Mouse (Mus musculus): ENCODE results near the gene Ptpn4. TPM values are rescaled to one million over a fixed set of nuclear protein-coding genes. Genes with fewer than 3 reads are reported as not detected.

Ptpn4 gene
- polyA plus RNA-seq, 1 experiment from 2014 or later: 10.9 TPM

DNA sequence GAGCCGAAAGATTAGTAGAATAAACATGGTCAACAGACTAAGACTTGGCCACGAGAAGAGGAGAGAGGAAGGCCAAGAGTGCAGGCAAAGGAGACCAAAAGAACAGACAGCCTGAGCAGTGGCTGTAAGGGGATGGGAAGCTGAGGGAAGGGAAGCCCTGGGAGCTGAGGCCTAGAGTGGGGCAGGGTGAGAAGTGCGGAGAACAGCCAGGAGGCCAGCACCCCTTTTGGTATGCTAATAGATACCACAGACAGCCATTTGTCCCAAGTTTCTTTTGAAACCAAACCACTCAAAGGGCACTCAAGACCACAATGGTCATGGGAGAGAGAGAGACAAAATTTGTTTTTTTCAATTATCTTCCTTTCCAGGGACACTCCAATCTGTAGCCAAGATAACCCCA is 202.7 kb downstream of the Ptpn4 start:
- ATAC-seq: no peak
- no peak overlapping the region for H3K4me3 ChIP-seq
- no peak overlapping the region for H3K27ac ChIP-seq
- no peaks in the 10 kb centered on the region; the same call in 1 of the 2 replicates for H3K4me1 ChIP-seq
- H3K9ac ChIP-seq: no peak overlapping the region
- H3K36me3 ChIP-seq (ENCODE audit: poor library complexity, severe bottlenecking): peaks cover 18% of the 10 kb centered on the region
- 49% methylated on average over 3 of the region's 3 CpGs for WGBS
- H3K27me3 ChIP-seq: no peaks in the 10 kb centered on the region
- no peaks in the 10 kb centered on the region for H3K9me3 ChIP-seq (replicated peaks)
- no peak overlapping the region for H3K4me2 ChIP-seq

DNA sequence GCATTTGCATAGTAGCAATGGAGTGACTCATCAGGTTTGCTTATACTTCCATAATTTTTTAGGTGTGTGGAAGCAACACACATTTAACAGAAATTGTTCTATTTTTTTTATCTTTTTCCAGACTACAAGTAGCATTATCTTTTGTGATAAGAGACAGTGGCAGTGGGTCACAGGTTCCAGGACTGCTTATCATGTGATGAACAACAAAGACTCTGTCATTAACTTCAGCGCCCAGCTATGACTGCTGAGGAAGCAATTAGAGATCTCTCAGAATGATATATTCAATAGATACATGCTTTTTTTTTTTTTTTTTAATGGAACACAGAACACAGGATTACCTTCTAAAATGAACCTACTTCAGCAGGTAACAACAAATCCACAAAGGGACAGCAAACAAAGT is 207.0 kb downstream of the Ptpn4 start:
- H3K4me1 ChIP-seq: peaks cover 4% of the 10 kb centered on the region; the same call in 1 of the 2 replicates
- H3K9ac ChIP-seq: no peak overlapping the region
- 81% methylated on average over 1 of the region's 1 CpGs for WGBS
- peaks cover 16% of the 10 kb centered on the region for H3K36me3 ChIP-seq (ENCODE audit: poor library complexity, severe bottlenecking)
- no peak overlapping the region for H3K4me3 ChIP-seq
- no peaks in the 10 kb centered on the region for H3K27me3 ChIP-seq
- no peak for ATAC-seq
- H3K27ac ChIP-seq: no peak overlapping the region
- no peaks in the 10 kb centered on the region for H3K9me3 ChIP-seq (replicated peaks)
- no peak overlapping the region for H3K4me2 ChIP-seq

DNA sequence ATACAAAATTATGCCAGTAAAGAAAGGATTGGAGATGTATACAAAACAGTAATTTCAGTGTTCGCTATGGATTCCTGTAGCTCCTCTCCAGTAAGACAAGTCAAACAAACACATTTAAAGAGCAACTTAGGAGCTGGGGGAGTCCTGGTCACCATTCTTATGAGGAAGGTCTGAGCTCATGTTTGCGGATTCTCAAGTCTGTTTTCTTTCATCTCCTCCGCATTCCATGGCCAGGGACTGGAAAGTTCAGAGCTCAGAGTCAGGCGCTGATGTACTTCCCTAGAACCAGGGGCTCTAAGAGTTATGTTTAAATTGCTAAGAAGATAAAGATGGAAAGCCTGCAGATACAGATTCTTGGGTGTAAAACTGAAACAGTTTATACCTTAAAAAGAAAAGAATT is 210.6 kb downstream of the Ptpn4 start:
- Histone ChIP-seq H3K4me3 (no peak overlapping the region), H3K4me2 (no peak overlapping the region), H3K27ac (no peak overlapping the region), H3K4me1 (peaks cover 12% of the 10 kb centered on the region; the same call in 1 of the 2 replicates), H3K27me3 (no peaks in the 10 kb centered on the region), H3K9ac (no peak overlapping the region), H3K9me3 (replicated peaks) (no peaks in the 10 kb centered on the region), H3K36me3 (ENCODE audit: poor library complexity, severe bottlenecking) (peaks cover 8% of the 10 kb centered on the region)
- ATAC-seq: no peak
- 93% methylated on average over 4 of the region's 4 CpGs for WGBS

DNA sequence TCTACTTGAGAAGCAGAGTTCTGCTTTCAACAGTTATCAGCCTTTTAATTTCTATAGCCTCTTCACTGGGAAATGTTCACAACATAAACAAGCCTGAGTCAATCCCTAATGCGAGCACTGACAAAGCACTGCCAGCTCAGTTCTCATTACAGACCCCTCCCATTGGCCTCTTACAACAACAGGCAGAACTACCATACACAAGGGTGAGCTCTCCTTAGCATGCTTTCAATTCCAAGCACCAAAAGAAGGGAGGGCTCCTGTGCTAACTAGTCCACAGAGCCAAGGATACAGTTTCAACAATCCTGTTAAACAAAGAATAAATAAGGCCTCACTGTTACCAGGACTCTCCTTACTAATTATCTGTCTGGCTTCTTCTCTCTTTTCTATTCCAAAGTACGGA is 213.0 kb downstream of the Ptpn4 start:
- Histone ChIP-seq H3K27me3 (no peaks in the 10 kb centered on the region), H3K36me3 (ENCODE audit: poor library complexity, severe bottlenecking) (peaks cover 8% of the 10 kb centered on the region), H3K4me3 (no peak overlapping the region), H3K9me3 (replicated peaks) (no peaks in the 10 kb centered on the region), H3K9ac (no peak overlapping the region), H3K4me1 (peaks cover 13% of the 10 kb centered on the region), H3K27ac (no peak overlapping the region), H3K4me2 (no peak overlapping the region)
- 9% methylated on average over 2 of the region's 2 CpGs for WGBS
- no peak for ATAC-seq

GRCm38 (mm10) chr1:119605396-119605795 is 232.0 kb downstream of the Ptpn4 start:
- H3K36me3 ChIP-seq (ENCODE audit: poor library complexity, severe bottlenecking): peaks cover 22% of the 10 kb centered on the region
- no peaks in the 10 kb centered on the region for H3K27me3 ChIP-seq
- ATAC-seq: no peak
- no peak overlapping the region for H3K4me3 ChIP-seq
- 94% methylated on average over 3 of the region's 3 CpGs for WGBS
- H3K4me1 ChIP-seq: no peaks in the 10 kb centered on the region
- no peak overlapping the region for H3K4me2 ChIP-seq
- H3K27ac ChIP-seq: no peak overlapping the region
- H3K9ac ChIP-seq: no peak overlapping the region
- H3K9me3 ChIP-seq (replicated peaks): no peaks in the 10 kb centered on the region

Other genes starting within 250 kb of the Ptpn4 start
- 26.2 and 29.0 TPM in 2 replicates for gene Epb41l5, start 188.6 kb downstream of the Ptpn4 start, polyA plus RNA-seq (2015; fragmentation: Nextera tagmentation; extraction: Ambion mirVana)
- 13.1 and 13.3 TPM in 2 replicates for gene Tmem177, start 75.6 kb upstream of the Ptpn4 start, polyA plus RNA-seq (2015; fragmentation: Nextera tagmentation; extraction: Ambion mirVana)
- gene Cfap221, start 159.6 kb upstream of the Ptpn4 start, polyA plus RNA-seq (2015; fragmentation: Nextera tagmentation; extraction: Ambion mirVana): 0.72 TPM in 1 of 2 replicates, not detected in the other
- 0.45 and 0.52 TPM in 2 replicates for gene Sctr, start 169.3 kb upstream of the Ptpn4 start, polyA plus RNA-seq (2015; fragmentation: Nextera tagmentation; extraction: Ambion mirVana)
- 4.0 and 4.3 TPM in 2 replicates for gene Tmem37, start 236.5 kb upstream of the Ptpn4 start, polyA plus RNA-seq (2015; fragmentation: Nextera tagmentation; extraction: Ambion mirVana)

All from forebrain, embryonic 13.5 days (tissue).